Mouse (Mus musculus): Measurements from ENCODE around the gene Jsrp1. TPM values are rescaled to one million over a fixed set of nuclear protein-coding genes. Genes with fewer than 3 reads are reported as not detected.

Gene Jsrp1
- polyA plus RNA-seq, 1 experiment from 2014 or later, result 2.2 TPM

DNA sequence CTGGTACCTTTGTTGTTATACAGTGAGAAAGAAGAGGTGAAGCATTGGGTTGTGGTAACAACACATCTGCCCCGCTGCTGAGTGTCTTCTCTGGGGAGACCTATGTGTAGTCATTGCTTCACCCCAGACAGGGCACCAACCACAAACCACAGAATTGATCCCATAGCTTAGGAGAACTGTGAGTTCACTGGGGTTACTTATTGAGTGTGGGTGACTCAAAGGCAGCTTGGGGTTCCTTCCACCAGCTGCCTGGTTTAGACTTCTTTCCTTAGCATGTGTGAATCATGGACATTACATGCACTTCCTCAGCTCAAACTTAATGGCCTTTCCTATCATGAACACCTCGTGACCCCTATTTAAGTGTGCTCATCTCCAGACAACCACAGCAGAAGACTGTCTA is 49.8 kb downstream of the Jsrp1 start:
- Histone ChIP-seq H3K4me1 (peaks cover 13% of the 10 kb centered on the region), H3K36me3 (peaks cover 43% of the 10 kb centered on the region), H3K9me3 (no peaks in the 10 kb centered on the region), H3K4me2 (no peak overlapping the region), H3K4me3 (no peak overlapping the region), H3K9ac (no peak overlapping the region), H3K27ac (no peak overlapping the region), H3K27me3 (no peaks in the 10 kb centered on the region)
- WGBS, result 85% methylated on average over 2 of the region's 2 CpGs
- no peak for ATAC-seq (ENCODE audit: insufficient number of reproducible peaks, insufficient read depth, low FRiP score, low TSS enrichment, low read depth)

DNA sequence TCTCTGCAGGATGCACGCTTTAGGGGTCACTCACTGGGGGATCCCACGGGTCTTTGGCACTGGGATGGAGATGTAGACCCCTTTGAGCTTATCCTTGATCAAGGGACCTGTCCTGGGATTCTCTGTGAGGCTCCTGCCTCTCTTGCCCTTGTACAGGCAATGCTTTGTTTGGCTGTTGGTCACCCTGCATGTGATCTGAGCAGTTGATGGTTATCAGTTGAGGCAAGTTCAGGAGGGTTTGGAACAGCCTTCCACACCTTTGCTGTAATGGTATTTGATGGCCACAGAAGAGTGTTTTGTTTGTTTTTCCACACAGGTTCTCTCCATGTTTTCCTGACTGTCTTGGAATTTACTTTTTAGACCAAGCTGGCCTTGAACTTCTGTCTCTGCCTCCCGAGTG is 51.5 kb downstream of the Jsrp1 start:
- peaks cover 30% of the 10 kb centered on the region for H3K4me1 ChIP-seq
- peaks cover 28% of the 10 kb centered on the region for H3K36me3 ChIP-seq
- no peak for ATAC-seq (ENCODE audit: insufficient number of reproducible peaks, insufficient read depth, low FRiP score, low TSS enrichment, low read depth)
- H3K9ac ChIP-seq, result 0 out of 2 replicates have a peak overlapping the region, but pooled peaks have one; percentile 3
- no peak overlapping the region for H3K4me2 ChIP-seq
- H3K27ac ChIP-seq, result no peak overlapping the region
- H3K27me3 ChIP-seq, result no peaks in the 10 kb centered on the region
- 71% methylated on average over 3 of the region's 3 CpGs for WGBS
- H3K4me3 ChIP-seq, result no peak overlapping the region
- no peaks in the 10 kb centered on the region for H3K9me3 ChIP-seq

GRCm38 (mm10) chr10:80760596-80761524 is 52.4 kb downstream of the Jsrp1 start:
- Histone ChIP-seq H3K4me2 (no peak overlapping the region), H3K4me3 (no peak overlapping the region), H3K9me3 (no peaks in the 10 kb centered on the region), H3K27me3 (no peaks in the 10 kb centered on the region), H3K4me1 (peaks cover 37% of the 10 kb centered on the region), H3K36me3 (peaks cover 19% of the 10 kb centered on the region), H3K9ac (0 out of 2 replicates have a peak overlapping the region, but pooled peaks have one; percentile 3), H3K27ac (no peak overlapping the region)
- no peak for ATAC-seq (ENCODE audit: insufficient number of reproducible peaks, insufficient read depth, low FRiP score, low TSS enrichment, low read depth)
- WGBS, result 87% methylated on average over 4 of the region's 4 CpGs

DNA sequence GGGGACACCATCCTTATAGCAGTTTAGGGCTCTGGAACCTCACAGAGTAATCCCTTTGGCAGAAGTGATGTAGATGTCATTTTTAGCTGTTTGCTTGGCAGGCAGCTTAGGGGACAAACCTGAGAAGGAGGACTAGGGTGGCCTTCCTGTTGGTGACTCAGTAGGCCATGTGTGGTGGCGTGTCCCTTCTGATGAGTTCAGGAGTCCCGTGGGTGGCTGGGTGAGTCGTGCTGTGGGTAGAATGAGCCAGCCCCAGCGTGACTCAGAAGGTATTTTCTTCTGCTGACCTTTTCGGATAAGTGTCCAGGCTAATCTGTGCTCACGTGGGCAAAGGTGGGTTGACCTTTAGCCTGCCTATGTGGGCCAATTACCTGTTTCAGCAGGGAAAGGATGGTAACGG is 54.6 kb downstream of the Jsrp1 start:
- no peak for ATAC-seq (ENCODE audit: insufficient number of reproducible peaks, insufficient read depth, low FRiP score, low TSS enrichment, low read depth)
- Histone ChIP-seq H3K4me1 (peaks cover 39% of the 10 kb centered on the region), H3K27me3 (no peaks in the 10 kb centered on the region), H3K4me3 (no peak overlapping the region), H3K27ac (no peak overlapping the region), H3K9ac (no peak overlapping the region), H3K36me3 (0 out of 2 replicates have a peak, but pooled peaks cover 6% of the 10 kb centered on the region), H3K4me2 (no peak overlapping the region), H3K9me3 (no peaks in the 10 kb centered on the region)
- 80% methylated on average over 7 of the region's 7 CpGs for WGBS

MicroRNA genes within 50 kb of the gene (microRNA counts, 519-probe panel; counts per million panel counts)
- microRNA mmu-miR-1982, result 236 counts per million, percentile 44 among the panel's probes with 10 or more counts

Small RNA genes within 50 kb of the gene (microRNA-seq; reads per million reads assigned to microRNA genes)
- gene Mir1982, result 3.1 reads per million, percentile 11 among the genes with 10 or more reads in this experiment

Other genes with a start within 250 kb of the Jsrp1 start
- gene Klf16, start 236.2 kb downstream of the Jsrp1 start, polyA plus RNA-seq (2015; fragmentation: Nextera tagmentation; extraction: Ambion mirVana), result 9.5 and 12.0 TPM in 2 replicates
- gene Abhd17a, start 223.2 kb downstream of the Jsrp1 start, polyA plus RNA-seq (2015; fragmentation: Nextera tagmentation; extraction: Ambion mirVana), result 84.6 and 85.3 TPM in 2 replicates
- gene Scamp4, start 210.6 kb downstream of the Jsrp1 start, polyA plus RNA-seq (2015; fragmentation: Nextera tagmentation; extraction: Ambion mirVana), result 79.6 and 95.1 TPM in 2 replicates
- 5.9 and 9.1 TPM in 2 replicates for gene Adat3, start 210.6 kb downstream of the Jsrp1 start, polyA plus RNA-seq (2015; fragmentation: Nextera tagmentation; extraction: Ambion mirVana)
- gene Gm49322, start 207.5 kb downstream of the Jsrp1 start, polyA plus RNA-seq (2015; fragmentation: Nextera tagmentation; extraction: Ambion mirVana), result 4.3 and 4.6 TPM in 2 replicates
- gene Csnk1g2, start 190.7 kb downstream of the Jsrp1 start, polyA plus RNA-seq (2015; fragmentation: Nextera tagmentation; extraction: Ambion mirVana), result 131 and 169 TPM in 2 replicates
- gene Btbd2, start 156.4 kb downstream of the Jsrp1 start, polyA plus RNA-seq (2015; fragmentation: Nextera tagmentation; extraction: Ambion mirVana), result 76.8 and 82.4 TPM in 2 replicates
- 78.3 and 86.3 TPM in 2 replicates for gene Mknk2, start 135.4 kb downstream of the Jsrp1 start, polyA plus RNA-seq (2015; fragmentation: Nextera tagmentation; extraction: Ambion mirVana)
- gene Mob3a, start 111.5 kb downstream of the Jsrp1 start, polyA plus RNA-seq (2015; fragmentation: Nextera tagmentation; extraction: Ambion mirVana), result 45.8 and 46.3 TPM in 2 replicates
- 24.0 and 29.2 TPM in 2 replicates for gene Izumo4, start 111.3 kb downstream of the Jsrp1 start, polyA plus RNA-seq (2015; fragmentation: Nextera tagmentation; extraction: Ambion mirVana)
- 73.3 and 73.5 TPM in 2 replicates for gene Ap3d1, start 71.2 kb downstream of the Jsrp1 start, polyA plus RNA-seq (2015; fragmentation: Nextera tagmentation; extraction: Ambion mirVana)
- gene Dot1l, start 58.3 kb downstream of the Jsrp1 start, polyA plus RNA-seq (2015; fragmentation: Nextera tagmentation; extraction: Ambion mirVana), result 17.9 and 18.5 TPM in 2 replicates
- gene Sf3a2, start 15.3 kb downstream of the Jsrp1 start, polyA plus RNA-seq (2015; fragmentation: Nextera tagmentation; extraction: Ambion mirVana), result 75.6 and 78.9 TPM in 2 replicates
- 118 and 125 TPM in 2 replicates for gene Plekhj1, start 14.9 kb downstream of the Jsrp1 start, polyA plus RNA-seq (2015; fragmentation: Nextera tagmentation; extraction: Ambion mirVana)
- gene Amh, start 8.3 kb downstream of the Jsrp1 start, polyA plus RNA-seq (2015; fragmentation: Nextera tagmentation; extraction: Ambion mirVana), result not detected in 2 replicates
- 1,868 and 1,916 TPM in 2 replicates for gene Oaz1, start 13.2 kb upstream of the Jsrp1 start, polyA plus RNA-seq (2015; fragmentation: Nextera tagmentation; extraction: Ambion mirVana)
- 1.9 and 2.0 TPM in 2 replicates for gene Lingo3, start 30.5 kb upstream of the Jsrp1 start, polyA plus RNA-seq (2015; fragmentation: Nextera tagmentation; extraction: Ambion mirVana)
- 313 and 339 TPM in 2 replicates for gene Lsm7, start 41.7 kb upstream of the Jsrp1 start, polyA plus RNA-seq (2015; fragmentation: Nextera tagmentation; extraction: Ambion mirVana)
- 49.3 and 54.5 TPM in 2 replicates for gene Sppl2b, start 41.8 kb upstream of the Jsrp1 start, polyA plus RNA-seq (2015; fragmentation: Nextera tagmentation; extraction: Ambion mirVana)
- gene Tmprss9, start 58.4 kb upstream of the Jsrp1 start, polyA plus RNA-seq (2015; fragmentation: Nextera tagmentation; extraction: Ambion mirVana), result not detected in 2 replicates
- 317 and 358 TPM in 2 replicates for gene Timm13, start 87.5 kb upstream of the Jsrp1 start, polyA plus RNA-seq (2015; fragmentation: Nextera tagmentation; extraction: Ambion mirVana)
- 51.5 and 63.4 TPM in 2 replicates for gene Lmnb2, start 104.7 kb upstream of the Jsrp1 start, polyA plus RNA-seq (2015; fragmentation: Nextera tagmentation; extraction: Ambion mirVana)
- 29.0 and 29.9 TPM in 2 replicates for gene Gadd45b, start 116.6 kb upstream of the Jsrp1 start, polyA plus RNA-seq (2015; fragmentation: Nextera tagmentation; extraction: Ambion mirVana)
- 11.3 and 13.1 TPM in 2 replicates for gene Gng7, start 201.4 kb upstream of the Jsrp1 start, polyA plus RNA-seq (2015; fragmentation: Nextera tagmentation; extraction: Ambion mirVana)
- 0.80 and 1.0 TPM in 2 replicates for gene Diras1, start 212.2 kb upstream of the Jsrp1 start, polyA plus RNA-seq (2015; fragmentation: Nextera tagmentation; extraction: Ambion mirVana)
- 22.6 and 22.7 TPM in 2 replicates for gene Slc39a3, start 223.9 kb upstream of the Jsrp1 start, polyA plus RNA-seq (2015; fragmentation: Nextera tagmentation; extraction: Ambion mirVana)
- gene Sgta, start 246.7 kb upstream of the Jsrp1 start, polyA plus RNA-seq (2015; fragmentation: Nextera tagmentation; extraction: Ambion mirVana), result 218 and 222 TPM in 2 replicates